Mouse (Mus musculus): ENCODE measurements around the gene Cltc. TPM values are rescaled to one million over a fixed set of nuclear protein-coding genes. Genes with fewer than 3 reads are reported as not detected.
A peak's percentile ranks its signal among the peaks of the same experiment; 100 is the strongest.

The Cltc gene
- total RNA-seq, 2 experiments from 2014 or later = 159 to 171 TPM

GRCm38 (mm10) chr11:86690383-86690782 lies 67.0 kb downstream of the Cltc start:
- no peak for DNase-seq
- intact Hi-C loops (cut with DNase I) = loop anchor here (5.0 kb wide), 1 partner anchor 37 kb away; no protein-coding TSS in a partner anchor

GRCm38 (mm10) chr11:86685366-86685765 lies 72.0 kb downstream of the Cltc start:
- intact Hi-C loops (cut with DNase I) = loop anchor here (2.0 kb wide), 1 partner anchor 71 kb away; the partner anchor contains the start of gene Cltc
- DNase-seq = no peak

GRCm38 (mm10) chr11:86684126-86685012 lies 73.0 kb downstream of the Cltc start:
- intact Hi-C loops (cut with DNase I) = loop anchor here (2.0 kb wide), 1 partner anchor 72 kb away; the partner anchor contains the start of gene Cltc
- DNase-seq = no peak

DNA sequence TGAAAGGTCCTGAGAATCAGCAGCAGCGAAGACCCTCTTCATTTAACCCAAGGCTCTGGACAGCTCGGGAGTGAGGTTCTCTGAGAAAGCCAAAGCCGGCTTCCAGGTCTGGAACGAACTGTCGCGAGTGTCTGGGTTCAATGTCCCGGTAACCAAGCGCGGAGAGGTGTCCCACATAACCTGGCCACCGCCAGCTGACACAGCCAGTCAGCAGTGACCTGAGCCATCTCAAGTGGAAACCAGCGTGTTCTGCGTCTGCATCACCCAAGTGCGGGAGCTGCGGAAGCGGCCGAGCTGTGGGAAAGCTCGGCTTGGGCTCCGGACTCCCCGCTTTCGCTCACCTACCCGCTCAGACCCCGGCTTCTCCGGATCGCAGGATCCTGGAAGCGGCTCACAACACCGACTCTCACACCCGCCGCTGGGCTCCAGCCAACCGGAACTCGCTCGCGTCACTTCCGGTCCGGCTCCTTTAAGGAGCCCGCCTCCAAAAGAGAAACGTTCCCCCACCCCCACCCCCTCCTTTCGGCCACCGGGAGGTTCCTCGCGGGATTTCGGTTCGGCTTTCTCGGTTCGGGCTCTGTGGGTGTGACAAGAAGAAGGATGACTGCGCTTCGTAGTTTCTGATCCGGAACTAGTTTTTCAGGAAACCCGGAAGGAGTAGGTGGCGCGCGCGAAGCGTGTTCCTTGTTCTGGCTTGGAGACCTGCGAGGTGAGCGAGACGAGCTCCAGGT lies 73.8 kb downstream of the Cltc start, which contains the start of the genes Vmp1 and Ptrh2:
Gene Vmp1, minus strand, starts transcription at position 442 of the 731 bp plus-strand sequence.
Gene Ptrh2, plus strand, starts transcription at position 591 of the 731 bp plus-strand sequence.
- intact Hi-C loops (cut with DNase I) = loop anchor here (2.0 kb wide), 1 partner anchor 73 kb away; the partner anchor contains the start of gene Cltc
- DNase-seq = peak; percentile 92 to 97

DNA sequence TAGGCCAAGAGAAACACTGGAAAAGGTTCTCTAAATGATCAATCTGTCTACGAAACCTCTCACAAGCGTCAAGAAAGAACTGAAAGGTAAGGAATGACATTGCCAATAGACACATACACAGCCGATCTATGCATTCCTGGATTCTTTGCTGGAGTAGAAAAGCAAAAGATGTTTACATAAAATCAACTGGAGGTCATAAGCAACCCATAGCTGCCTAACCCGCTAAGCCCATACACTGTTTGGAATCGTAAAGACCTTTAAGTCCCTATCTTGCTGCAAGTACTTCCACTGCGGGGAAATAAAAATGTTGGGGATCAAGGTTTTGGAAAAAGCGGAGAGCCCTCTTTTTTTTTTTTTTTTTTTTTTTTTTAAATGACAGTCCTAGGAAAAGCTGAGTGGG lies 74.5 kb downstream of the Cltc start:
- intact Hi-C loops (cut with DNase I) = no loop called here
- no peak for DNase-seq

- DNase-seq = no peak
- intact Hi-C loops (cut with DNase I) = no loop called here
Observed at GRCm38 (mm10) chr11:86681423-86681822, 75.9 kb downstream of the Cltc start.

- intact Hi-C loops (cut with DNase I) = no loop called here
- no peak for DNase-seq
Observed at GRCm38 (mm10) chr11:86680729-86681128, 76.6 kb downstream of the Cltc start.

DNA sequence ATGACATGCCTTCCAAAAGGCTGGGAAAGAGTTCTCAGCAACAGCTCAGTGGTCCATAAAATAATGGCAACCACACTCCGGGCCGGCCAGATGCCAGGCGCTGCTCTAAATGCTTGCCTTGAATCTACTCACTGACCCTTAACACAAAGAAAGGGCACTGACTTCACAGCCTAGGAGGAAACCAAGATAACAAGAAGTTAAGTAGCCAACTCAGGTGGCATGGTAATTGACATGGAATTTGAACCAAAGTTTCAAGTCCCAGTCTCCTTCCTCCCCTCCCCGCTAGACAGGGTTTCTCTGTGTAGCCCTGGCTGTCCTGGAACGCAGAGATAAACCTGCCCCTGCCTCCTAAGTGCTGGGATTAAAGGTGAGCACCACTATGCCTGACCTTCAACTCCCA lies 78.4 kb downstream of the Cltc start:
- no peak for DNase-seq
- intact Hi-C loops (cut with DNase I) = no loop called here

GRCm38 (mm10) chr11:86675520-86675919 lies 81.8 kb downstream of the Cltc start:
- no peak for DNase-seq
- intact Hi-C loops (cut with DNase I) = no loop called here

DNA sequence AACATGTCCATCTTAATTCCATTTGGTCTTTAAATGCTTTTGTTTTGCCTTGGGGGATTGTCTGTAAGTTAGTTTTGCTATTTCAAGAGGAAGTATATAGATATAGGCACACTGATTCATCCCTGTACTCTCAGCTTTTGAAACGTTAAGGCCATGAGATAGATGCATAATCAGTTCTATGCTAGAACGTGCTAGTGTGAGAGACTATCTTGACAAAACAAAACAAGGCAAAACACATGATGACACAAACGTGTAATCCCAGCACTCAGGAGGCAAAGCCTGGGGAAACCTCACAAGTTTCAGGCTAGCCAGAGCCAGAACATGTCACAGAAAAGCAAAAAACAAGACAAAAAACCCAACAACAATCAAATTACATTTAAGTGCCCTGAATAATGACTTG lies 84.6 kb downstream of the Cltc start:
- DNase-seq = no peak
- intact Hi-C loops (cut with DNase I) = no loop called here

- intact Hi-C loops (cut with DNase I) = no loop called here
- DNase-seq = no peak
Observed at GRCm38 (mm10) chr11:86671041-86671675, 86.2 kb downstream of the Cltc start.

GRCm38 (mm10) chr11:86668169-86668568 lies 89.2 kb downstream of the Cltc start:
- DNase-seq = no peak
- intact Hi-C loops (cut with DNase I) = no loop called here

GRCm38 (mm10) chr11:86667553-86667952 lies 89.8 kb downstream of the Cltc start:
- intact Hi-C loops (cut with DNase I) = no loop called here
- DNase-seq = no peak

GRCm38 (mm10) chr11:86664406-86664805 lies 93.0 kb downstream of the Cltc start:
- intact Hi-C loops (cut with DNase I) = no loop called here

GRCm38 (mm10) chr11:86663977-86664376 lies 93.4 kb downstream of the Cltc start:
- no peak for DNase-seq
- intact Hi-C loops (cut with DNase I) = no loop called here

More at GRCm38 (mm10) chr11:86664406-86664805, 93.0 kb downstream of the Cltc start:
- DNase-seq = no peak

DNA sequence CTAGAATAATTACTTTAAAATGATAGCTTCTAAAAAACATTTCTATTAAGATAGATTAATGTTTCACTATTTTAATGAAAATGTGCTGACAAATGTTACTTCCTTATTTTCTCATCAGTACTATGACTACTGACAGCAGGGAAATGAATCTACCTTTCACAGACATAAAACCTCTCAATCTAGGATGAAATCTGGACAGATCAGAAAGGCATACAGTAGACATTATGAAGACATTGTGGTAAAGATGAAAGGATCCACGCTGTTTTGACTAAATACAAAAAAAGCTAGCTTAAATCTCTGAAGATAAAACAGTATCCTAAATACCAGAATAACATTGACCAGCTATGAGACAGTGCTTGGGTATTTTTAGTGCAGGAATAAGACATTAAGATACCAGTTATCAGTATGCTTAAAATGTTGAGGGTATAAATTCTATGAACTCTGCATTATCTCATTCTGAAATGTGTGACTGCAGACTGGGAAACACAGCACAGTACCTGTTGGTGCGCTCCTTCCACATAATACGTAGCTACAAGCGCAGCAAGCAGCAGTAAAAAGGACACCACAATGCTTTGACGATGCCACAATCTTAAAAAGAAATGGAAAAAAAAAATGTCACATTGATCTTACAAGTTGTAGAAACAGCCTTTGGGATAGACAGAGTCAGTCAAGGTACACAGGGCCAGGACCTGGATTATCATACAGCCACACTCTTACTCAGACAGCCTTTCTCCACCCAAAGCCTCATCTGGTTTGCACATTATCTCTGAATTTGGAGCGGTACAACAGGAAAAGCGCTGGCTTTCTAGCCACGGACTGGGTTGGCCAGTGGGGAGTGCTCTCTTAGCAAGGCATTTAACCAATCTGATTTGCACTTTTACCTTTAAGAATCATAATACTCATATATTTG lies 94.1 kb downstream of the Cltc start:
- intact Hi-C loops (cut with DNase I) = no loop called here
- no peak for DNase-seq

DNA sequence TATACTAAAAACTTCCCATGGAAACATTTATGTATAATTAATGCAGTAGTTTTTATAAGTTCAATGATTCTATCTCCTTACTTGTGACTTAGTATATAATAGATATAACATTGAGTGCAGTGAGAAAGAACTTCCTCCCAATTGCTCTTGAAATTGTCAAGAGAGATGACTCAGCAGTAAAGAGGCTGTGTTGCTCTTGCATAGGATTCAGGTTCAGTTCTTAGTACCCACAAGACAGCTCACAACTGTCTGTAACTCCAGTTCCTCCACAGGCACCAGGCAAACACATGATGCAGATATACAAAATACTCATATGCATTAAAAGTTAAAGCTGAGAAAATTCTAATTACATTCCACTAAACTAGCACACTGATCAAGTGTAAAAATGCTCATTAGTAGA lies 99.5 kb downstream of the Cltc start:
- intact Hi-C loops (cut with DNase I) = loop anchor here (10.0 kb wide), 1 partner anchor 347 kb away; no protein-coding TSS in a partner anchor

GRCm38 (mm10) chr11:86656849-86657567 lies 100.4 kb downstream of the Cltc start:
- no peak for DNase-seq
- intact Hi-C loops (cut with DNase I) = loop anchor here (10.0 kb wide), 1 partner anchor 348 kb away; no protein-coding TSS in a partner anchor

More for the DNA sequence above, 99.5 kb downstream of the Cltc start:
- DNase-seq = no peak

- DNase-seq = no peak
- intact Hi-C loops (cut with DNase I) = loop anchor here (10.0 kb wide), 1 partner anchor 349 kb away; no protein-coding TSS in a partner anchor
Observed at GRCm38 (mm10) chr11:86655671-86656070, 101.7 kb downstream of the Cltc start.

Data from heart, postnatal 14 days (tissue).